Mouse (Mus musculus): ENCODE measurements around the gene Park7.
"Not testable (repeated sequence)": the region's sequence is repeated elsewhere in the genome, so short reads cannot be mapped to it uniquely, and the experiment has no call there.

Gene Park7

GRCm38 (mm10) chr4:150874416-150874815 is 39.8 kb downstream of the Park7 start:
- DNase-seq (ENCODE audit: low spot score in 2 of 2): not testable (repeated sequence)

DNA sequence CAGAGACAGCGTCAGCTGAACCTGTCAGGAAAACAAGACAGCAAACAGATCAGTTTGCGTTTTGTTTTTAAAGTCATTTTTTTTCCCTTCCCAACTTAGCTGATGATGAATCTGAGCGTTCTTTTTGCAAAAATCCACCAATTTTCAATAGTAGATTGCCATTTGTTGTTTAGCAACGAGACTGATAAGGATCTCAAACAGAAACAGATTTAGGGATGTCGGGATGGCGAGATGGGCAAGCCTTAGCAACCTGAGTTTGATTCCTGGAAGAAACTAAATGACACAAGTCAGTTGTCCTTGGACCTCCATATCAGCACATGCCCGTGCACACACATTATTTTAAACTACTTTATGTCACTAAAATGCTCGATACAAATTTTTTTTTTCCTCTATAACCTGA is 41.6 kb downstream of the Park7 start:
- no peak for DNase-seq (ENCODE audit: low spot score in 2 of 2)

DNA sequence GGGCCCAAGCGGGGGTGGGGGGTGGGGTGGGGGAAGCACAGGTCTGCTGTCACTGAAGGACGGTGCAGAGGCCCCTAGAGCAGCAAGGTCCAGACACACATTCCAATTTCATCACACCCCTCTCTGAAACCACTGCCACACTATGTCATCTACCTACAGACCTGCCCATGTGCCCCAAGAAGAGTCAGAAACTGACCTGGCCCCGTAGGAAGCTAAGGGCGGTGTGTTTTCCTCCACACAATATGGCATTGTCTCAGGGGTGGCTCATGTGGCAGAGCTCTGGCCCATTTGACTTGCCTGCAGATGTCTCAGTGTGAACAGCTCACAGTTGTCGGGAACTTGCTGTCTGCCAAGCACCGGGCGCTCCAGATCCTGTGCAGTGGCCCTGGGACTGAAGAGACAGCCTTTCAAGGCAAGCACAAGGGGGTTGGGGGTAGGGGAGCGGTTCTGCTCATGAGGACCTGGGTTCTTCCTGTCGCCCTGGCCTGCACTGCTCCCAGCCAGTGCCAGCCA is 42.0 kb downstream of the Park7 start:
- DNase-seq (ENCODE audit: low spot score in 2 of 2): peak in 1 of 2 experiments; percentile 36

DNA sequence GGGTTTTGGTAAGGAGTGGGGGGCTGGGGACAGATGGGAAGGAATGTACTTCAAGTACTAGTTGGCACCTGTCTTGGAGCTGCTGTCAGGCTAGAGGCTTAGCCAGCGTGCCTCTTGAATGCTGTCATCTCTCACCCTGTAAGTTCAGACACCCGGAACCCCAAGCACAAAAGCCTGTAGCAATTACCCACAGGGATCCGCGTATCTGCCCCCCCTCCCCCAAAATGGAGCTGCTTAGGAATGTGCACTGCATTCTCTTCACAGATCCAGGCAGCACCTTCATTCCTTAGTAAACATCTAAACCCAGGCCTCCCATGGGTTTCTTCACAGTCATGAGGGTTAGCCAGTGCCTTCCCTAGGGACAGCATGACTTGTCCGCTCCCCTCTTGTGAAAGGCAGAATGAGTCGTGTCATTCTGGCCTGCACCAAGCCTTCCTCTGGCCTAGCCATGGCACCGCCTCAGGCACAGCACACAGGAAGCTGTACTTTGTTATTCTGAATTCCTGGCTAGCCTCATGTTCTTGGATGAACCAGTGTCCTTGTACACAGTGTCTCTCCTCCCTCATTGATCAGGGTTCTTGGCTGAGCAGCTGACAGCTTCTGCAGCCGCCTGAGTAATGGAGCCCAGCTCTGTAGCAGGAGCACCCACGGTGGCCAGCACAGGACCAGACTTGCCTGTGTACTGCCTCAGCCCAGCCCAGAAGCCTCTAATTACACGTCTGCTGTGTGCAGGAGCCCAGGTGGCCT is 42.7 kb downstream of the Park7 start:
- no peak for DNase-seq (ENCODE audit: low spot score in 2 of 2)

GRCm38 (mm10) chr4:150870963-150871391 is 43.3 kb downstream of the Park7 start:
- DNase-seq (ENCODE audit: low spot score in 2 of 2): no peak

- DNase-seq (ENCODE audit: low spot score in 2 of 2): no peak
These were observed 44.7 kb downstream of the Park7 start for GRCm38 (mm10) chr4:150869276-150870197.

GRCm38 (mm10) chr4:150868859-150869258 is 45.4 kb downstream of the Park7 start:
- no peak for DNase-seq (ENCODE audit: low spot score in 2 of 2)

DNA sequence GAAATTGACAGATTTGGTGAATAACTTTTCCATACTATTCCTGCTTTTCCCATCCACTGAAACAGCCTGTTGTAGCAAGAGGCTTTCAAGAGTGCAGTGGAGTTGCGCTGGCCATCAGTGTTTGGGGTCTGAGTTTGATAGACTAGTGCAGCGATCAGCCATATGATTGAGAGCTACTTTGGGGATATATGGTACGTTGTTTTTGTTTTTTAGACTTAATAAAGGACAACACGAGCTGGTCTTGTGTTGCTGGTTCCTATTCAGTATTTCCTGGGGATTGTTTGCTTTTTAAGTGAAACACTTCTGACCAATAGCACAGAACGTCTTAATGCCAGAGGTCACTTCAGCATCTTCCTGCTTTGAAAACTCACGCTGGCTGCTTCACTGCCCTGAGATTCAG is 46.1 kb downstream of the Park7 start:
- no peak for DNase-seq (ENCODE audit: low spot score in 2 of 2)

GRCm38 (mm10) chr4:150866494-150866893 is 47.7 kb downstream of the Park7 start:
- no peak for DNase-seq (ENCODE audit: low spot score in 2 of 2)

GRCm38 (mm10) chr4:150866069-150866468 is 48.2 kb downstream of the Park7 start:
- DNase-seq (ENCODE audit: low spot score in 2 of 2): no peak

DNA sequence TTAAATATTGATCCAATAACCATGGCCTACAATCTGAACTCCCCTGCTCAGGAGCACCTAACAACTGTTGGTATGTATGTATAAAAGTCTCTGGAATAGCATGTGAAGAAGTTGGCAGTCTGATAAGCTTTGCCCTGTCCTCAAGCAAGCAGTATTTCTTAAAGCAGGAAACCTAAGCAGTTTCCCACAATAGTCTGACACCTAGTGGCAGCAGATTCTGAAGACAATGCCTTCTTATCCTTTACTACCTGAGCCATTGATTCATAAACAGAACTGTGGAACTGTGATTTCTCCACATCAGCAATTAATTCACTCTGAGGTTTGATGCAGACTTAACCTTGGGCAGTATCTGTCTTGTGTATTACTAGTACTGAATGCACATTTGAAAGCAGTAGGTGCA is 48.9 kb downstream of the Park7 start:
- DNase-seq (ENCODE audit: low spot score in 2 of 2): no peak

GRCm38 (mm10) chr4:150862626-150863375 is 51.4 kb downstream of the Park7 start:
- DNase-seq (ENCODE audit: low spot score in 2 of 2): no peak

GRCm38 (mm10) chr4:150861161-150861560 is 53.1 kb downstream of the Park7 start:
- no peak for DNase-seq (ENCODE audit: low spot score in 2 of 2)

GRCm38 (mm10) chr4:150860526-150860925 is 53.7 kb downstream of the Park7 start:
- no peak for DNase-seq (ENCODE audit: low spot score in 2 of 2)

DNA sequence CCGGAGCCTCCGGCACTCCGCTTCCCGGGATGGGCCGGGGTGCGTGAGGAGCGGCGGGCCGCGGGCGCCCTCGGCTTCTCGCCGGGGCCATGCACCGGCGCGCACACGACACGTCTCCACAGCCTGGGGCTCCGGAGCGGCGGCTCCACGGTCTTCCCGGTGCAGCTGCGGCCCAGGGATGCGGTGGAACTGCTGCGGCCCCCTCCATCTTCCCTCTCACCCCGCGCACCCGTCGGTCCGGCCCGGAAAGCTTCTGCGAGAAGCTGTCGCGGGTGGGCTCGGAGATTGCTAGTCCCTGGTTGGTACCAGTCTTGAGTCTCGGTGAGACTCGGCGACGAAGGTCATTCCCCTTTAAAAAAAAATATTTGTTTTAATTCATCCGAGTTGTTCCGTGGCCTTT is 58.9 kb downstream of the Park7 start:
- no peak for DNase-seq (ENCODE audit: low spot score in 2 of 2)

DNA sequence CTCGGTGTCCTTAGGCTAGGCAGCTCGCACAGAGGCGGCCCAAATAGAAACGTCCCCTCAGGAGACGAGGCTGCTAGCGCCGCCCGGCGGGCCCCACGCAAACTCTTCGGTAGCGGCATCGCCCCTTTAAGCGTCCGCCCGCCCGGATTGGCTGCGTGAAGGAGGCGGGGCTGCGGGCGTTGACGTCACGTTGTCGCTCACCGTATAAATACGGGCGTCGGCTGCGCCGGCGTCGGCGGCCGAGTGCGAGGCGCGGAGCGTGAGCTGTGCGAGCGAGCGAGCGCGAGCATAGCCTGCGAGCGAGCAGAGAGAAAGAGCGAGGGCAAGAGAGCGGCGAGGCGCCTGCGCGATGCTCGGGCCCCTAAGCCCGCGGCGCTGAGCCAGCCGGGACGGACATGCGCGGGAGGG is 59.4 kb downstream of the Park7 start:
- peak; percentile 91 to 95 for DNase-seq (ENCODE audit: low spot score in 2 of 2)

GRCm38 (mm10) chr4:150853680-150854461 is 60.4 kb downstream of the Park7 start, which contains the start of gene Errfi1:
Errfi1 (plus strand) TSS chr4:150853919.
- DNase-seq (ENCODE audit: low spot score in 2 of 2): no peak

DNA sequence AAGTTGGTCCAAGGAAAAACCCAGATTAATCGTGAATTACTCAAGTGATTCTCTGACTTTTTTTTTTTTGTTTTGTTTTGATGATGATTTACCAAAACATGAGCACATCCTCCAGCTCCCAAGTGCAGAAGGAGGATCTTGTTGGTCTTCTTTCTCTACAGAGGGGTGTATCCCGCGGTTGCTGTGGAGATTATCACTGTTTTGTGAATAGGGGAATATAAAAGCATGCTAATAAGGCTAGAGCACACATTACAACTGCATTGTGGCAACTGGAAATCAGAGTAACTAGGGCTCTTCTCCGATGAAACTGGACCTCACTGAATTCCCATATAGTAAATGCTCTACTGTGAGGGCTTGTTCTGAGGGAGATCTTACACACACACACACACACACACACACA is 61.8 kb downstream of the Park7 start:
- no peak for DNase-seq (ENCODE audit: low spot score in 2 of 2)

DNA sequence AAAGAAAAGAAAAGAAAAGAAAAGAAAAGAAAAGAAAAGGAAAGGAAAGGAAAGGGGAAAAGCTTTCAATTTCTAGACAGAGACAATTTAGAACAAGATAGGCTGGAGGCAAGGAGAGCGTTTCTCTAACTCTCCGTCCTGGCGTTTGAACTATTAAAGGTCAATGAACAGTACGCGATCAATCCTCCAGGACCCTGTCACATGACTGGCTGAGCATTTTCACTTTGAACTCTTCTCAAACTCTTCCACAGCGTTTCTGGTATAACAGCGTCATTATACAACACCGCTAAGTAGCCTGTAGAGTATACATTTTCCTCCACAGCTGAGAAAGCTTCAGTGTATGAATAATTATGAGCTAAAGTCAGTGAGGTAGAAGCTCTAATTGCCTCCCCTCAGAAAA is 62.2 kb downstream of the Park7 start:
- DNase-seq (ENCODE audit: low spot score in 2 of 2): no peak

DNA sequence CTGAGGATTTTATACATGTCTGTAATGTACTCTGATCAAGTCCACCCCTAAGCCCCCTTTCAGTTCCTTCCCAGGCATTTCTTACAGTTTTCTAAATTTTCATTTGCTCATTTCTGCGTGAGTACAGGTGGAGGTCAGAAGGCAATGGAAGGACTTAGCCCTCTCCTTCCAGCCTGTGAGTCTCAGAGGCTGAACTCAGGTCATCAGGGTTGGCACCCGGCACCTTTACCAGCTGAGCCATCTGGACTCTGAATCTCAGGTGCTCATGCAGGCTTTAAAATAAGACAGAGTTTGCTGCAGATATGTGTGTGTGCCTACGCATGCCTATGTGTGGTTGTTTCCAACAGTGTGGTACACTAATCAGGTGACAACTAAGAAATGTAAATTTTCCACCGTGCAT is 63.3 kb downstream of the Park7 start:
- DNase-seq (ENCODE audit: low spot score in 2 of 2): no peak

DNA sequence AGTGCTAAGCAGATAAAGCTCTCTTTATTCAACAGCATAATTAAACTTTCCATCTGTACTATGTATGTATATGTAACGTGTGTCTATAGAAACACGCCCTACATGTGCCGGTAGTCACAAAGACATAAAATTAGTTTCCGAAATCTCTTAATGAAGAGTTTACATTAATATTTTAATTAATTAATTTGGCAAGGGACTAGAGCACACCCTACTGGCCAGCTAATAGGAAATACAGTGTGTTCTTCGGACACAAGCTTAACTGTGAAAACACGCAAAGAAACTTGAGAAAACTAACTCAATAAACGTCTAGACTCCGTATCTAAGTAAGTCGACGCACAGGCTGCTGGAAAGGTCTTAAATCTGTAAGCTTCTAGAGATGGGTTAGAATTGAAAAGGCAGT is 64.3 kb downstream of the Park7 start:
- DNase-seq (ENCODE audit: low spot score in 2 of 2): no peak
